Mouse (Mus musculus): Measurements from ENCODE around the gene Ogg1. TPM values are rescaled to one million over a fixed set of nuclear protein-coding genes. Genes with fewer than 3 reads are reported as not detected.

Ogg1 gene
- polyA plus RNA-seq, 1 experiment = 11.8 TPM

DNA sequence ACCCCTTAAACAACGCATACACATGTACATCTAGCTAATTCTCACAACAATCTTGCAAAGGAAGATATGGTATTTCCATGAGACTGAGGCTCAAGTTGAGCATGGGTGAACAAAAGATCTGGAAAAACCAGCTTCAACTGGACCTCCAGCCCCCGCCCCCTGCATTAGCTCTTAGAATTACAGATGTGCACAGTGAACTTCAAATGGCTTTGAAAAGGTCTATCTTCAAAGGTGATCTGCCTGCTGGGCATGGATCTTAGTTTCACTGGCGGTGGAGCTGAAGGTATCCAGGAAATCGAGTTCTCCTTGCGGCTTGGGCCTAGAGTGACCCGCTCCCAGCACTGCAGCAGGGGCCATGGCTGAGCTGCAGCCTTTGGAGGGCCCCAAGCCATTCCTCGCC, 41.4 kb downstream of the Ogg1 start:
- no peak for DNase-seq (ENCODE audit: extremely low spot score in 1 of 2, low spot score in 1 of 2)

DNA sequence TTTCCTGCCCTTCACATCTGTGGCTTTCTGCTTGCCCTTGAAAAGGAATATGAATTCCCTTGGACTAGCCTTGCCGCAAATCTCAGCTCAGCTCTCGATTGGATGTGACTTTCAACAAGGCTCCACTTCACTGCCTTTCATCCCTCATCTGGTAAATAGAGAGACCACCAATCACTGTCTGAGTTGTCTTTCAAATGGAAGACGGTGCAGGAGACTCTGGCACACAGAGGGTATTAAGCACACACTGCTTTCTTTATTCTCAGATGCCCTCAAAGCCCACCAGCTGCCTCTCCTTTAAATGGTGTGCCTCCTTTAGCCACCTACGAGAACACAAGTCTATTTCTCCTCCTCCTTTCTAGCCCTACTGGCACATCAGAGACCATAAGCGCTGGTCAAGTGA, 41.8 kb downstream of the Ogg1 start:
- DNase-seq (ENCODE audit: extremely low spot score in 1 of 2, low spot score in 1 of 2) = no peak

GRCm38 (mm10) chr6:113370194-113370929, 43.6 kb downstream of the Ogg1 start:
- DNase-seq (ENCODE audit: extremely low spot score in 1 of 2, low spot score in 1 of 2) = no peak

GRCm38 (mm10) chr6:113373491-113373890, 46.7 kb downstream of the Ogg1 start:
- DNase-seq (ENCODE audit: extremely low spot score in 1 of 2, low spot score in 1 of 2) = no peak

DNA sequence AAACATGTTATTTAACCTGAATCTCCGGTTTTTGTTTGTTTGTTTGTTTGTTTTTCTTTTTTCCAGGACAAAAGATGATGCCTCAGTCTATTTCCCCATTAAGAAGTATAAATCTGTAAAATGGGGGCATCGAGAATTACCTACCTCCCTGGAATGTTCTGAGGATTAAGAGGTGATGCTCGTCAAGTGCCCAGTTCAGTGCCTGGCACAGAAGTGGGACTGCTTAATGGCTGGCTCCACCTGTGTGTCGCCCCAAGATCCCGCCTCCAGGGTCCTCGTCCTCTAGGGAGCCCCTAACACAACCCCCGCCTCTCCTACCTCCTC, 50.4 kb downstream of the Ogg1 start:
- peak in 1 of 2 experiments; percentile 49 for DNase-seq (ENCODE audit: extremely low spot score in 1 of 2, low spot score in 1 of 2)

DNA sequence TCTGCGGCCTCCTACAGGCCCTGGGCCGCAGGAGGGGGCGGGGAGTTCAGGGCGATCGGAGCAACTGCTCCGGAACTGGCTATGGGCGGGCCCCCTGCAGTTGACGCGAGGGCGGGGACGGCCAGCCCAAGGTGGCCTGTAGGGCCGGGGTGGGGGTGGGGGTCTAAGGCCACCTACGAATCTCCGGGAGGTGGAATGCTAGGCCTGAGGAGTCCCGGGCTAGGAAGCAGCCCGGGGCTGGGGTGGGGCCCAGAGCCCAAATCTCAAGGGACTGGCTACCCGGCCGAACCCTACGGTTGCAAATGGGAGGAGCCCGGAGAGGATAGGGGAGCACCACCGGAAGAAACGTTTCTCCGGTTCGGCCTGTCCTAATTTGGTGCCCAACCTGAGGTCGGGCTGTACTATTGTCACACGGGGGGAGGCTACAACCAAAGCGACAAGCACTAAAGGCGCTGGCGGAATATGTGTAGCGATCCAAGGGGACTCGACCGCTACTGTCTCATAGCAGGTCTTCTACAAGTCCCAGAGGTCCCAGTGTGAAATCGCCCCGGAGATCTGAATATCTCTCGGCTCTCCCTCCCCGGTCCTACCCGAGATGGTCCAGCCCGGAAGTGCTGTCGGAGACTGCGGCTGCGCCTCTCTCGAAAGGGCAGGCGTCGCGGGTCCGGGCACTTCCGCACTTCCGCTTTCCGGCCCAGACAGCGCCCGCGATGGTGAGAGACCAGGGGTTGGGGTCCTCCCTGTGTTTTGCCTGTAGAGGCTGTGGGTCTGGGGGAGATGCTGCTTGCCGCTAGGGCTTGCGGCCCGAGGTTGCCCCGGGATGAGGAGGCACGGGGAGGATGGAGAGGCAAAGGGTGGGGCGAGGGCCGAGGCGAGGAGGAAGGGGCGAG, 51.0 kb downstream of the Ogg1 start, which contains the start of the genes Tada3 and Arpc4:
Tada3 (minus strand) TSS at position 388 of the 890 bp plus-strand sequence.
Arpc4 (plus strand) TSS at position 620 of the 890 bp plus-strand sequence.
- peak; percentile 80 to 91 for DNase-seq (ENCODE audit: extremely low spot score in 1 of 2, low spot score in 1 of 2)

DNA sequence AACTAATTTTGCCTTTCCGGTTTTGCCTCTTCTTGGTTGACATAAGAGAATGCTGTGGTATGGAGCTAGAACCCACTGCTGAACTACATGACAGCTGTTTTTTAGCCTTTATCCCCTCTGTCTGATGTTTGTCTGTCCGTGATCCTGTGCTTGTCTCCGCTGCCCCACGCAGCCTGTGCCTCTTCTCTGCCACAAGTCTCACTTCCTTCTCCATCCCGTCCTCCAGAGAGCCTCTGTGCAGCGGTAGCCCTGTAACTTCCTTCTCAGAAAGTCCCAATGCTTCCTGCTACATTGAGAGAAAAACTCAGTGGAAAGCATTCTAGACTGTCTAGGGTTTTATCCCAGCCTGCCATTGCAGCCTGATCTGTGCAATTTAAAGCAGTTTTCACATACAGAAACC, 52.5 kb downstream of the Ogg1 start:
- no peak for DNase-seq (ENCODE audit: extremely low spot score in 1 of 2, low spot score in 1 of 2)

DNA sequence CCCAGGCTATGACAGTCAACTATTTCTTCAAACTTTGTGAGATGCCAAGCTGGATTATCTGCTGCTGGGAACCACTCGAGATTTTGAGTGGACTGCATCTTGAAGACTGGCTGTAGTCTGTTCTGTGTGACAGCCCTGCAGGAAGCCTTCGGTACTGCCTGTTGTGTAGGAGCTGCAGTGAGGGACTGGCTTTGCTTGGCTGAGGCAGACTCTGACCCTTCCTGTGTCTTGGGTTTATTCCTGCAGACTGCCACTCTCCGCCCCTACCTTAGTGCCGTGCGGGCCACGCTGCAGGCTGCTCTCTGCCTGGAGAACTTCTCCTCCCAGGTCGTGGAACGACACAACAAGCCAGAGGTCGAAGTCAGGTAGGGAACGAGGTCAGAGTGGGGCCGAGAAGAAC, 53.7 kb downstream of the Ogg1 start:
- DNase-seq (ENCODE audit: extremely low spot score in 1 of 2, low spot score in 1 of 2) = no peak

DNA sequence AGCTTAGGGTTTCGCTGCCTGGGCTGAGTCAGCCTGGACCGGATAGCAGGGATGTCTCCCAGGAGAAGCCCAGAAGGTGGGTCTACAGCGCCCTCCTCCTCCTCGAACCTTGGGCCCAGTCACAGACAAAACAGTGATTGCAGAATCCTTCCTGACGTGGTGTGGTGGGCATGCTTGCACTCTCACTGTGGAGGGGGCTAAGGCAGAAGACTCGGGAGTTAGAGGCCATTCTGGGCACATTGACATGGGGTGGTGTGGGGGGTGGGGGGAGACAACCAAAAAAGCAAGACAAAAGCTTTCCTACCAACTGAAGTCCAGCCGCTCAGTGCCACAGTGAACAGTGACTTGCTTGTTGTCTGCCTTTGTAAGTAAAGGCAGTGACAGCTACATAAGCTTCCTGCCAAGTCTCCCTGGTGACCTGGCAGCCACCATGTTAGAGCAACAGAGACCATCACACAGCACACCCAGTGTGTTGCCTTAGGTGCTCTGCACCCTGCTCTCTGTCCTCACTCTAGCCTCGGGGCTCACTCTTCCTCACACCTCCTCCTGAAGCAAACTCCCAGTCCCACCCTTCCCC, 57.7 kb downstream of the Ogg1 start:
- no peak for DNase-seq (ENCODE audit: extremely low spot score in 1 of 2, low spot score in 1 of 2)

Other genes starting within 250 kb of the Ogg1 start
- gene Setd5, start 249.6 kb upstream of the Ogg1 start, polyA plus RNA-seq (2012; rRNA removed) = 54.5 and 62.1 TPM in 2 replicates
- 67.0 and 68.5 TPM in 2 replicates for gene Lhfpl4, start 131.6 kb upstream of the Ogg1 start, polyA plus RNA-seq (2012; rRNA removed)
- 21.7 and 23.9 TPM in 2 replicates for gene Mtmr14, start 89.1 kb upstream of the Ogg1 start, polyA plus RNA-seq (2012; rRNA removed)
- 70.1 and 97.8 TPM in 2 replicates for gene Cpne9, start 44.7 kb upstream of the Ogg1 start, polyA plus RNA-seq (2012; rRNA removed)
- gene Brpf1, start 19.8 kb upstream of the Ogg1 start, polyA plus RNA-seq (2012; rRNA removed) = 24.8 and 27.3 TPM in 2 replicates
- 151 and 173 TPM in 2 replicates for gene Camk1, start 17.0 kb downstream of the Ogg1 start, polyA plus RNA-seq (2012; rRNA removed)
- gene Tada3, start 50.9 kb downstream of the Ogg1 start, polyA plus RNA-seq (2012; rRNA removed) = 54.4 and 61.7 TPM in 2 replicates
- gene Arpc4, start 51.1 kb downstream of the Ogg1 start, polyA plus RNA-seq (2012; rRNA removed) = 157 and 168 TPM in 2 replicates
- gene Ttll3, start 62.3 kb downstream of the Ogg1 start, polyA plus RNA-seq (2012; rRNA removed) = 22.1 and 22.6 TPM in 2 replicates
- 30.1 and 37.7 TPM in 2 replicates for gene Rpusd3, start 92.4 kb downstream of the Ogg1 start, polyA plus RNA-seq (2012; rRNA removed)
- 0.18 and 0.29 TPM in 2 replicates for gene Cidec, start 108.8 kb downstream of the Ogg1 start, polyA plus RNA-seq (2012; rRNA removed)
- 52.3 and 55.4 TPM in 2 replicates for gene Jagn1, start 115.6 kb downstream of the Ogg1 start, polyA plus RNA-seq (2012; rRNA removed)
- 0.27 and 0.36 TPM in 2 replicates for gene Il17re, start 131.5 kb downstream of the Ogg1 start, polyA plus RNA-seq (2012; rRNA removed)
- gene Il17rc, start 144.5 kb downstream of the Ogg1 start, polyA plus RNA-seq (2012; rRNA removed) = 6.6 and 7.4 TPM in 2 replicates
- 64.3 and 65.2 TPM in 2 replicates for gene Creld1, start 156.3 kb downstream of the Ogg1 start, polyA plus RNA-seq (2012; rRNA removed)
- gene Prrt3, start 175.0 kb downstream of the Ogg1 start, polyA plus RNA-seq (2012; rRNA removed) = 30.2 and 31.0 TPM in 2 replicates
- gene Emc3, start 204.7 kb downstream of the Ogg1 start, polyA plus RNA-seq (2012; rRNA removed) = 82.0 and 83.3 TPM in 2 replicates
- 3.0 and 4.3 TPM in 2 replicates for gene Fancd2, start 204.7 kb downstream of the Ogg1 start, polyA plus RNA-seq (2012; rRNA removed)

All from frontal cortex, adult 2 months (tissue).